Mouse (Mus musculus) olfactory bulb, adult 2 months (tissue): Measurements from ENCODE around the gene Gm960.

Experiments used
- CTCF ChIP-seq: fragments of 200-500 bp; IDR thresholded peaks from 2 replicates; pipeline ENCODE4 v1.5.1; 2012; ENCODE audit warnings: low read depth, mild to moderate bottlenecking, low read length, moderate library complexity; ENCODE audit not compliant: insufficient read depth
- POLR2A ChIP-seq: fragments of 200-500 bp; IDR thresholded peaks from 2 replicates; pipeline ENCODE4 v1.6.1; 2012; ENCODE audit warnings: mild to moderate bottlenecking, low read depth, low read length, moderate library complexity; ENCODE audit not compliant: insufficient read depth

DNA sequence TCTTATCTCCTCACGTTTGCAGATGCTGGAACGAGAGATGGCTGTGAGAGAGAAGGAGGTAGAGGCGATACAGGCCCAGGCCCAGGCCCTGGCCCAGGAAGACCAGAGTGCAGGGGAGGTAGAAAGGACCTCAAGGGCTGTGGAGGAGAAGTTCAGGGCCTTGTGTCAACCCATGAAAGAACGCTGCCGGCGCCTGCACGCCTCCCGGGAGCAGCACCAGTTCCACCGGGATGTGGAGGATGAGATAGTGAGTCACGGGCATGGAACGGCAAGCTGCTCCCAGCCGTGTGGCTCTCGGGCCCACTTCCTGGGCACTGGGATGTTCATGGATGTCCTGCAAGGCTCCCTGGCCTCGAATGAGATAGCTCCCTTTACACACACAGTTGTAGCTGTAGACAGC, 45.6 kb upstream of the Gm960 start:
- TF ChIP-seq CTCF (no peak), POLR2A (no peak)
